Comparison of ENCODE assay signal across 8 mouse cellular contexts in the genomic region with DNA sequence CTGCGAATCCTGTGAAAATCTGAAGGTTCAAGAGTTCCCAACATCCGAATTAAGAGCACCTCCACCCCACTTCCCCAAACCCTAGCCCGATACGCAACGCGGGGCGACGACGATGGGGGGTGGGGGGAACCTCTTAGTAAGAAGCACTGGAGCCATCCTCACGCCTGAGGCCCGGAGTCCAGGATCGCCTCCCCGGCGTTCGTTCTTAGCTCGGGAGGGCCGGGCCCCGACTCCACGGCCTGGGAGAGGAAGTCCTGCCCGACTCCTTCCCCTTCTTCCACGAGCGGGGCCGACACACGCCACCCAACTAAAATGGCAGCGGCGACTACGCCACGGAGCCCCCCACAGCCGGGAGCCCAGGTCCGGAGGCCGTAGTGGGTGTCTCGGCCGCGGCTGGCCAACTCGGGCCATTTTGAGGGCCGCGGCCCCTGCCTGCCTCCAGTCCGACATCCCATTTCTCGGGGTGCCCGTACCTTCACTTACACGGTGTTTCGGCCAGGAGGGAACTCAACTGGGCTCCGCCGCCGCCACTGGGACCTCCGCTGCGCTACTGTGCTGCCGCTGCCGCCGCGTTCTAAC. TPM values are rescaled to one million over a fixed set of nuclear protein-coding genes. Genes with fewer than 3 reads are reported as not detected.
DNase-seq lines count a peak whose midpoint lies in the region; ATAC-seq and TF ChIP-seq lines count a peak whose summit lies in the region.

No protein-coding gene starts in this region.

- no peaks in the 10 kb centered on the region for H3K9me3 ChIP-seq in forebrain, postnatal 0 days (ENCODE audit: low read length)
- no peaks in the 10 kb centered on the region for H3K9me3 ChIP-seq in kidney, embryonic 14.5 days (ENCODE audit: control insufficient read depth, low read length)

- peak; percentile 35 to 43 for DNase-seq in spleen, adult 18-20 months
- no peak for DNase-seq in spleen, adult 12 weeks (ENCODE audit: low spot score)
- peak; percentile 42 for DNase-seq in adrenal gland, postnatal 14 days
- peak; percentile 42 for DNase-seq in forebrain, postnatal 0 days
- DNase-seq in lung, postnatal 14 days: peak; percentile 29
- peak; percentile 18 for DNase-seq in right cerebral cortex, postnatal 14 days
- DNase-seq in layer of hippocampus, adult 11-12 months (ENCODE audit: low spot score): no peak

- H3K4me1 ChIP-seq in forebrain, postnatal 0 days (ENCODE audit: insufficient read depth): no peaks in the 10 kb centered on the region
- H3K4me1 ChIP-seq in kidney, embryonic 14.5 days (ENCODE audit: control insufficient read depth, insufficient read depth, low read length): no peaks in the 10 kb centered on the region

- peak overlapping the region; percentile 61 for H3K4me3 ChIP-seq in forebrain, postnatal 0 days (ENCODE audit: low read depth, low read length)
- H3K4me3 ChIP-seq in kidney, embryonic 14.5 days (ENCODE audit: low read length): peak overlapping the region; percentile 72

- 30% methylated on average over 44 of the region's 51 CpGs for WGBS in forebrain, postnatal 0 days
- 22% methylated on average over 48 of the region's 51 CpGs for WGBS in kidney, embryonic 14.5 days

- H3K27me3 ChIP-seq in forebrain, postnatal 0 days (ENCODE audit: insufficient read depth, low read length): peaks cover 7% of the 10 kb centered on the region; the same call in 1 of the 2 replicates
- no peaks in the 10 kb centered on the region for H3K27me3 ChIP-seq in kidney, embryonic 14.5 days (ENCODE audit: control insufficient read depth, insufficient read depth, low read length)

- peak overlapping the region; percentile 95 for H3K27ac ChIP-seq in forebrain, postnatal 0 days (ENCODE audit: low read depth, low read length)
- H3K27ac ChIP-seq in kidney, embryonic 14.5 days (ENCODE audit: low read depth, low read length): peak overlapping the region; percentile 86

- peak overlapping the region; percentile 82 for H3K9ac ChIP-seq in forebrain, postnatal 0 days
- H3K9ac ChIP-seq in kidney, embryonic 14.5 days (ENCODE audit: low read depth, low read length): peak overlapping the region; percentile 86

- TF ChIP-seq CTCF in forebrain, postnatal 0 days (IDR thresholded peaks at IDR 0.05; ENCODE audit: low read depth): no peak

- peak overlapping the region; percentile 53 for H3K4me2 ChIP-seq in forebrain, postnatal 0 days (ENCODE audit: low read depth)
- H3K4me2 ChIP-seq in kidney, embryonic 14.5 days (replicated peaks; ENCODE audit: low read depth, low read length): peak overlapping the region; percentile 43

- no peaks in the 10 kb centered on the region for H3K36me3 ChIP-seq in forebrain, postnatal 0 days (ENCODE audit: insufficient read depth)
- H3K36me3 ChIP-seq in kidney, embryonic 14.5 days (ENCODE audit: control insufficient read depth, insufficient read depth, low read length): peaks cover 8% of the 10 kb centered on the region; the same call in 1 of the 2 replicates

- peak; percentile 25 for ATAC-seq in forebrain, postnatal 0 days
- ATAC-seq in kidney, embryonic 14.5 days (ENCODE audit: low FRiP score, low TSS enrichment): peak; percentile 50

RNA-seq across cellular contexts. Expression of a gene that starts 0.4 kb away (rescaled TPM):
- 58.3 and 58.8 TPM in 2 replicates for total RNA-seq in adrenal gland, postnatal 14 days (2021)
- 41.8 and 54.6 TPM in 2 replicates for total RNA-seq in forebrain, postnatal 0 days (2014; rRNA removed)
- polyA plus RNA-seq in forebrain, postnatal 0 days (2015; fragmentation: Nextera tagmentation; extraction: Ambion mirVana): 10.8 and 16.4 TPM in 2 replicates
- polyA plus RNA-seq in kidney, embryonic 14.5 days (2014; fragmentation: Nextera tagmentation; extraction: Ambion mirVana): 21.5 and 44.6 TPM in 2 replicates

Comparison
In these comparisons a context has a peak if more than half of its experiments do, and no peak if none do; other contexts are left out.
1. DNase-seq: peak in spleen, adult 18-20 months (2 of 2), adrenal gland, postnatal 14 days (single experiment), forebrain, postnatal 0 days (single experiment), lung, postnatal 14 days (single experiment) and right cerebral cortex, postnatal 14 days (single experiment); none in spleen, adult 12 weeks (single experiment) and layer of hippocampus, adult 11-12 months (single experiment).